Mouse (Mus musculus) midbrain, embryonic 13.5 days (tissue): Measurements from ENCODE around the gene Tacc3. TPM values are rescaled to one million over a fixed set of nuclear protein-coding genes. Genes with fewer than 3 reads are reported as not detected.

ENCODE experiments used
- polyA plus RNA-seq: library from polyadenylated mRNA; unstranded; fragments of >200 nt; fragmentation: Nextera tagmentation; extraction: Ambion mirVana; gene quantifications from 2 replicates; pipeline ENCODE4 v1.2.1, GENCODE M21; 2015

The Tacc3 gene
- polyA plus RNA-seq, 1 experiment from 2014 or later = 84.6 TPM

Other genes starting within 250 kb of the Tacc3 start
- not detected in 2 replicates for gene Nkx1-1, start 224.2 kb upstream of the Tacc3 start, polyA plus RNA-seq
- 36.0 and 41.3 TPM in 2 replicates for gene Fam53a, start 28.5 kb upstream of the Tacc3 start, polyA plus RNA-seq
- gene Gm9903, start 28.2 kb upstream of the Tacc3 start, polyA plus RNA-seq = 0.85 TPM in 2 replicates
- gene Slbp, start 5.6 kb upstream of the Tacc3 start, polyA plus RNA-seq = 143 and 151 TPM in 2 replicates
- 31.8 and 33.2 TPM in 2 replicates for gene Tmem129, start 288 bp downstream of the Tacc3 start, polyA plus RNA-seq
- 38.3 and 45.9 TPM in 2 replicates for gene Fgfr3, start 63.5 kb downstream of the Tacc3 start, polyA plus RNA-seq
- gene Letm1, start 124.7 kb downstream of the Tacc3 start, polyA plus RNA-seq = 52.3 and 58.7 TPM in 2 replicates
- 83.3 and 87.2 TPM in 2 replicates for gene Nsd2, start 162.6 kb downstream of the Tacc3 start, polyA plus RNA-seq